Mouse (Mus musculus) retina, postnatal 7 days (tissue): ENCODE measurements around the gene Rgs7.

ENCODE experiments used
- DNase-seq: peaks from one replicate; pipeline ENCODE4 v3.0.0-alpha.2; 2012; ENCODE audit warnings: low read depth, low spot score

Rgs7 gene

DNA sequence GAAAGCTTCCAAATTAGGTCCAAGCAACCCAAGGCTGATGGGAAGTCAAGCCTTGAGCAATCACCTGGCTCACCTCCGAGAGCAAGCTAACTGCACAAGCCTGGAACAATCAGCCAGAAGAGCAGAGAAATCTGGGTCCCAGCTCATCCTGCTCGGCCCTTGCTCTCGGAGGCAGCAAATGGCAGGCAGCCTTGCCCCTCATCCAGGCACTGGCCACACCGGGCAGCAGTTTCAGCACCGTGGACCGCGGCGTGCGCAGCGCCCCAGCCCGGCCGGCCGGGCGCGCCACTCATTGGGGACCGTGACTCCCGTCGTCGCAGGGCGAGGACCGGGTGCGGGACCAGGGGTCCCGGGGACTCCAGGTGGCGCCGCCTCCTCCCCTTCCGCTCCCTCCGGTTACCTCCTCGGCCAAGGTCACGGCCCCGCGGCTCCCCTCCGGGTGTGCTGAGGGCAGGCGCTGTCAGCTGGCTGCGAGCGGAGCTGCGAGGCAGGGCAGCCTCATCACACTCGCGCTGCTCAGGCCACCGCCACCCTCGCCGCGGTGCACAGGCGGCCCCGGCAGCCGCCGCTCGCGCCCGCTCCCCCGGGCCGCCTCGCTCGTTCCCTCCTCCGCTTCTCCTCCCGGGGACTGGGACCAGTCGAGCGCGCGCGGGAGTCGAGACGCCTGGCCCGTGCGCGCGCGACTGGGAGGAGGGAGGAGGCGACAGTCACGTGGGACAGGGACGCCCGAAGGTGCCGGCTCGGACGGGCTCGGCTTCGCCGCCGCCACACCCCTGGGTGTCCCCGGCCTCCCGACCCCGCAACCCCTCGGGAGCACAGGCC is at the start of gene Rgs7:
TSS of gene Rgs7 (minus strand) at position 640 of the 822 bp plus-strand sequence.
- peak; percentile 52 for DNase-seq

DNA sequence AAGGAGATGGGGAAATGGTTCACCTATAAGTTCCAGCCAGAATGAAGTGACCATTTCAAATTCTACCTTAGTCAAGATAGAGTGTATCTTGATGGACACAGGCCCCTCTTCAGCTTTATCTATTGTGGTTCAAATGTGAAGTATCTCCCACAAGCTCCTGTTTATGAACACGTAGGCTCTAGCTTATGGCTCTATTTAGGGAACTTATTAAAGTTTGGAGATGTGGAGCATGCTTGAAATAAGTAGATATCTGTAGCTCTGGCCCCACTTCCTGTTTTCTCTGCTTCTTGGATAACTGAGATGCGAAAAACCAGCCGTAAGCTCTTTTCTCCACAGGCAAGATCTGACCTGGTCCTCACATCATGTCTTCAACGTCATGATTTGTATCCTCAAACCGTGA is 48.4 kb upstream of the Rgs7 start:
- no peak for DNase-seq

DNA sequence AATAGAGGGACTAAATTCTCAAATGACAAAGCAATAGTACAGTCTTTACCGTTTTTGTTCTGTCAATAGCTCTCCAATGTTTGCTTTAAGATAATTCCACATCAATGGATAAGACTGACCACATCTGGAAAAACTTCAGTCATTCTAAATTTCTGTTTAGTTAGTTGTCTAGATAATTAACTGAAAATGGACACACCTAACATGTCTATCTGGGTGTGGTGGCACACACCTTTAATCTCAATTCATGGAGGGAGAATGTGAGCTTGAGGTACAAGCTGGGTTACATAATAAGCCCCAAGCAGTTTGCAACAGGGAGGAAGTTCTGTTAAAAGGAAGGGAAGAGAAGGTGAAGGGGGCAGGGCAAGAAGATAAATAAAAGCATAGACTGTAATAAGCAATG is 45.0 kb upstream of the Rgs7 start:
- DNase-seq, result no peak

DNA sequence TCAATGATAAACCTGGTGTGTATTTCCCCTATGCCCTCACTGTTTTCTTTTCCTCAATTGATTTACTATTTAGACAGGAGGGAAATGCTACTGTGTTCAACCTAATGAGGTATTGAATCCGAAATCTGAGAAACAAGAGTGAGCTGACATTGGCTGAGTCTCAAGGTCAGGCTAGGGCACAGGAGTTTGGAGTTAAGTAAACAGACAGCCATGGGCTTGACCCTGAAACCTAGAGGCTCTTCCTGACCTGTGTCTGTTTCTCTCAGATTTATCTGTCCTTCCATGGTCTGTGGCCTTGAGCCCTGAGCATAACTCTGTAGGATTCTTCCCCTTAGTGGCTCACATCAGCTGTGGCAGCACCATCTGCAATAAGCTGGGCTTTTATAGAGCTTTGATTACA is 37.6 kb upstream of the Rgs7 start:
- no peak for DNase-seq

DNA sequence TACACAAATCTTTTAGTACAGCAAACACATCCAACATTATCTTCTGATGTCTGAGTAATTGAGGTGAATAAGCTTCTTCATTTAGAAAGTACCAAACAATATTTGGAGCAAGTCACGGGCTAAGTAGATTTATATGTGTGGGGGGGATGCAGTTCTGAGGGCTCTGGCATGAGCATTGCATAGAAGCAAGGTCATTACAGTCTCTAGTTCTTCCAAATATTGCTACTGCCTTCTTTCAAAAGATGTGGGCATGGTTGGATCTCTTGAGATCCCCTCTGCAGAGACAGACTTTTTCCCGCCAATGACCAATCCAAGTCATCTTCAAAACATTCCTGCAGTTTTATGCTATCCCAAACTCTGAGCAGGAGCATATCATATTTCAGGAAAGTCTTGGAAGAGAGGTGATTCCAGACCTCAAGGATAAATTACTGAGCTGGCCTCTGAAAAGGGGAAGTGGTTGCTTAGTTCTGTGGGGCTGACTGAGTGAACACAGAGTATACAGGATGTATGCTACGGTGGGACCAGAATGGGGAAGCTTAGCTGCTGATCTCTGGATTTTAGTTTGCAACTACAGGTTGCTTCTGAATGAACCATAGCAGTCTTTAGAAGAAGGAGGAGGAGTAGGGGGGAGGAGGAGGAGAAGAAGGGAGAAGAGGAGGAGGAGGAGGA is 32.5 kb upstream of the Rgs7 start:
- DNase-seq, result no peak

DNA sequence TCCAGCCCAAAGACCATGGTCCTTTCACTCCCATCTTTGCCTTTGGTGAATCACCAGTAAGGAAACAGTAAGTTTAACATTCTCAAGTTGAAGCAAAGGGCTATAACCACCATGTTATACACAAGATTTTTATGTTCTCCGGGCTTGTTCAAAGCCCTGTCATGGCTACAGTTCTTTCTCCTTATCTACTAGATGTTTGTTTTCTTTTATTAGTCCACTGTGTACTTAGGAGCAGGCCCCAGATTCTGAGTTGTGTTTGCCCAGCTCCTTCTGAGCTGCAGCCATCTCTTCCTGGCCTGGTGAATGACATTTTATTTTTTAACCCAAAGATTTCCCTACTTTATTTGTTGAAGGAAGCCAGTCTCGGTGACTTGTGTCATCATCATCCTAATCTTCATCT is 31.3 kb upstream of the Rgs7 start:
- no peak for DNase-seq

DNA sequence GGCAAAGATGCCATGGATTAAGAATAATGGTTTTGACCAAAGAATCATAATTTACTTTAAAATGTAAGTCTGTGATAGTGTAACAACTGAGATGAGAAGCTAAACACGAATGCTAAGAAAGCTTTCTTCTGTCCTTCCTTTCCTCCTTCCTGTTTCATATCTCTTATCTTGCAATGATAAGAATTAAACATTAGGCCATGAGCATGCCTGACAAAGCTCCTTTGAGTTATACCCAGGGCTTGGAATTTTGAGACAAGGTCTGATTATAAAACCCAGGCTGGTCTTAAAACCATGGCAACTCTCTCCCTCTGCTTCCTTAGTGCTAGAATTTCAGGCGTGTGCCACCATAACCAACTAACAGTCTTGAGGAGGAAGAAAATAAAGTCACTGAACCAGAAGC is 22.2 kb upstream of the Rgs7 start:
- DNase-seq, result no peak

DNA sequence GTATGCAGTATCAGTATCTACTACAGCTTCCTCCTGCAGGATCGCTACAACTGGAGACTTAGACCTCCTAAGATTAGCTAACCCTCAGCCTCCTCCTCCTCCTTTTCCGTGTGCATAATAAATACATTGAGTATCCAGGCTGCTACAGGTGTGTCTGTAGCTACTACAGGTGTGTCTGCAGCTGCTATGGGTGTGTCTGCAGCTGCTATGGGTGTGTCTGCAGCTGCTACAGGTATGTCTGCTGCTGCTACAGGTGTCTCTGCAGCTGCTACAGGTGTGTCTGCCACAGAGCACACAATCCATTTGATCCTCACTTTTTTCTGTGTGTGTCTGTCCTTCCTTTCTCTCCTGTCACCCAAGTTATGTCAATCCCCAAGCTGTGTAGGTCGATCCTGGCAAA is 19.9 kb upstream of the Rgs7 start:
- no peak for DNase-seq

DNA sequence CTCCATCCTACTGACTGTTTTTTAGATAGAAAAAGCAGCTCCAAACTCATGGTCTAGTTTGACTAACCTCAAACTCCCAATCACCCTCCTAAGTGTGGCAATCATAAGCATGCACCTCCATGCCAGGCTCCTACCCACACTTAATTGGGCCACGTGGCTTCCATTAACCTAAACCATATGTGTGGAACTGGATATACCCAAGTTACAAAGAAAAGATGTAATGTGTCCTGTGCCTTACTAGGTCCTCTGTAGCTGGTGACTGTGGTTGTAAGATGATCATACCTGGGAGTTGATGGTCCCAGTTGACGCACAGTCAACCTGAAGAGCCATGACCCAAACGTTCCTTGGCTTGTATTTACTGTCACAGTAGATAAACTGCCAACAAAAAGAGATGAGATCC is 17.7 kb upstream of the Rgs7 start:
- DNase-seq, result no peak

DNA sequence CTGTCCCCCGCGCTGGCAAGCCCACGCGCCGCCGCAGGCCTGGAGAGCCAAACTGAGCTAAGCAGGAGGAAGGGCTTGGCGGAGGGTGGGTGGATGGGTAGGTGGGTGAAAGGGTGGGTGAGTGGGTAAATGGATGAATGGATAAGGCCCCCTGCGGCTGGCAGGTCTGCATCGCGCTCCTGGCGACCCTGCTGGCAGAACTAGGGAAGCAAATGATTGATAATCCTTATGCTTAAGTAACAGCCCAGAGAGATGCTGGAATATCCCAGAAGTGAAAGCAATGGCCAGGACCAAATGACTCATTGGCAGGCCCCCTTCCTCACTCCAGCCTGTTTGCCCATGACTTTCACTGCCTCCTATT is 363 bp upstream of the Rgs7 start:
- DNase-seq, result no peak

DNA sequence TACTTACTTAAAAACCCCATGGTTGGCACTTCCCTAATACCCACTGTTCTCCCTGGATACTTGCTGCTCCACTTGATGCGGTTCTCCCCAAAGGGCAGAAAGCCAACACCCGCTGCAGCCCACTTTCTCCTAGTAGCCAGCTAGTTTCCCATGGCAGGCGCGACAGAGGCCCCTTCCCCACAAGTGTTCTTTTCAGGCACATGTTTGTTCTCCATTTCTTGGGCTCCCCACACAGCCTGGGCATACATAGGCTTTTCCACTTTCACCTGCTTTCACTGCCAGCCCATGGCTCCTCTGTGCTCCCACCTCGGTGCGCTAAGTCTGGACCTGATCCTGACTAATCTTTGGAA is 814 bp downstream of the Rgs7 start:
- DNase-seq, result no peak

DNA sequence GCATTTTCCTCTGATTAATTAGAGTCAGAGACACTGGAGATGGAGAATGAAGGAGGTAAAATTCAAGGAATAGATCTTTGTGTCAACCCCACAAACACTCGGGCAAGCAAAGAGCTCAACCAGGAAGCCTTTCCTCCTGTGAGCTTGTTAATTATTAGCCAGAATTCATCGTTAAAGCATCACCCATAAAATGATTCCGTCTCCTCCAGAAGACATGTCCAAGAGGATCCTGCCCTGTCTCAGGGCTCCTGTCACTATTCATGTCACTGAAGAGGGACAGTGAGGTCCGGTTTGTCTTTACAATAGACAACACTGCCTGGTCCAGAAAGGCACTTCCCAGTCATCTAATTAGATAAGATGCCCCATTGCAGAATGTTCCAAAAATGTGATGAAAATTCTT is 7.2 kb downstream of the Rgs7 start:
- DNase-seq, result no peak

DNA sequence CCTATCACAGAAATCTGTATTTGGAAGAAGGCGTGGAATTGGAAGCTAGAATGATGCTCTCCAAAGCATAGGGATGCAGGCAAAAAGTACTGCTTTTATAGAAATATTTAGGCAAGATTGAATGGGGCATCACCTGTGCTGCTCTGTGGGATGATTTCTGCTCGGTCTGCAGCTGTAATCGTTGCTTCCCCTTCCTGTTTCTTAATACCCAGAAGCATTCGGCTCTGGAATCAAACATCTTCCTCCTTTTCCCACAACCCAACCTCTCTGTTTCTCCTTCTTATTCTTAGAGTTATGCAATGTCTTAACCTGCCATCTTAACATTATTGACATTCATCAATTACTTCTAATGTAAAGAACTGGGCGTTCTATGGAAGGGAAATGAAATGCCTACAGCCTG is 19.2 kb downstream of the Rgs7 start:
- DNase-seq, result no peak

DNA sequence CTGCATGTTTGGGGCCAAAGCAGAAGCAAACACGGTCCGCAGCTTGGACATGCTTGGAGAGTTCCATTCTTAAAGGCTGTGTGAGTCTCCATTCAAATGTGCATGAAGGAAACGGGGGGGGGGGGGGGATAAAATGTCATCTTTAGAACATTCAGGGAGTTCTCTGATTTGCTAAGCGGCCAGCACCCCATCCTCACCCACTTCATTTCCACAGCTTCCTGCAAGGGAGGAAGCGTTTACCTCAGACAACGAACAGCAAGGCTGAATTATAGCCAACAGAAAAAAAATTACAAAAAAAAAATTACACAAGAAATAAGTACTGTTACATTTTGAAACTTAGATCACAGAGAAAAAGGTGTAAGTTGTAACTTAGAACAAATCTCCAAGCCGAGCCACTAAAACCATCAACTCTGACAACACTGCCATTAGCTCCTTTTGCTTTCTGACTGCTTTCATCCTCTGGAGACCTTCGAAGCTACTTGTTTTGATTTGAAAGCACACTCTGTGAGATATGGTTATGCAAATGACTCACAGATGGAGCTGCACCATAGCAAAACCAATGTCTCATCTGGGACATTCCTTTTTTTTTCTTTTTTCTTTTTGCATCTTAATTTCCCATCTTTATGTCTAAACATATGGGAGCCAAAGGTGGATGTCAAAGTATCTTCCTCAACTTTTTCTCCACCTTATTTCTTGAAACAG is 23.1 kb downstream of the Rgs7 start:
- DNase-seq, result no peak

DNA sequence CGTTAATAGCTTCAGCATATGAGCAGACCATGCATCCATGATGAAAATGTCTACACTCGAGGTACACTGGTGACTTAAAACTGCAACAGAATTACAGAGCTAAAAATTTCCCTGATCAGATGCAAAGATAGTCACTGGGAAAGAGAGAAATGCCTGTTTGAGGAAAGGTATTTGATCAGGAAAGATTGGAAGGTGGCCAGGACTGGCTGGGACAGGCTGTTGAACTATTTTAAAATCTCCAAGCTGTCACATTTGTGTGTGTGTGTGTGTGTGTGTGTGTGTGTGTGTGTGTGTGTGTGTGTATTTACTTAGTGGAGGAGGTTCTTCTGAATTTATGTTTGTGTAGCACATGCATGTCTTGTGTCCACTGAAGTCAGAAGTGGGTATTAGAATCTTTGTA is 27.7 kb downstream of the Rgs7 start:
- no peak for DNase-seq

DNA sequence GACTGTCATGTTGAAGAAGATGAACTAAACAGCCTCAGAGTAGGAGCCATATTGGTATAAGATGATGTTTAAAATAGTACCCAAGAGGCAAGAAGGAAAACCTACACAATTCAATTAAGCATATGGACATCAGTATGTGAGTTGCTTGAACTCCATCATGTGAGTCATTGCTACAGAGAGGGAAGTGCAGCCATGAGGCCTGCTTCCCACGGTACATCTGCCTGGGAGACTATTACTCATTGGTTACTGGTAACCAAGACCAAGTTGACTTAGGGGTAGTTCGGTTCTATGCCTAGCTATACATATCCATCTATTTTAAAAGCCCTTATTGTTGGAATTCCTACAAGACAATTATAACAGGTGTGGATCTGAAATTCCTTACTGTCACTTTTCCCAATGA is 29.9 kb downstream of the Rgs7 start:
- DNase-seq, result no peak

DNA sequence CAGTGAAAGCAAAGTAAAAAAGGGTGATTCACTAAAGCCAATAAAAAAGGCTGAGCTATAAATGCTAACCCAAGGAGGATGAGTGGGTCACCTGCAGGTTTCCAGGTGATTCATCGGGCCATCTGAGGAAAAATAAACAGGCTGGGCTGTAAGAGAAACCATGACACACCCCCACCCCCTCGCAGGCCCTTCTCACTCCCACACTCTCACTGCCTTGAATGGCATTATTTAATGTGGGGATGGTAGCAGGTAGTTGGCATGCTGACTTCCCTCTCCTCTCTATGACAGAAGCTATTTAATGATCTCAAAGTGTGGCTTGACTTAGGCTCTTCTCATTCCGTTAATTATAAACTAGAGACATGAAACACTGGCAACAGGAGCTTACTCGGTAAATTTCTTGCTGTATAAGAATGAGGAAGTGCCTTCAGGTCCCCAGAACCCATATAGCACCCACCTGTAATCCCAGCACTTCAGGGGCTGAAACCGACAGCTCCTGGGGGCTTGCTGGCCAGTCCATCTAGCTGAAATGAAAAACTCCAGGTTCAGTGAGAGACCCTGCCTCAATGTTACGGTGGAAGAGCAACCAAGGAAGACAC is 38.2 kb downstream of the Rgs7 start:
- no peak for DNase-seq

DNA sequence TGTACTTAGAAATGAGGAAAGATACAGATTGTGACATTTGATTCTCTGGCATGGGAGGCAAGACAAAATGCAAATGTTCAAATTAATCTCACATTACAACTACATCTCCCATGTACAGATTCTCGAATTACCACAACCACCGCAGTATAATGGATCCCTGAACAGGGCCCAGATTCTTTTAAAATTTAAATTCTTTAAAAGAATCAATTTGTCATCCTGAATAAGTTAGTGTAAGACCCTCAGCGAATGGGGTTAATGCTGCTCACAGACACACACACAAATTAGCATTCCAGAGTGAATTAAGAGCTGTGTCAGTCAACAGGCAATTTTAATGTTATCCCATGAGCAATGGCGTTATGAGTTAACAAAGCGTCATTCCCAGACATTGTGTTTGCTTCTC is 44.3 kb downstream of the Rgs7 start:
- no peak for DNase-seq

DNA sequence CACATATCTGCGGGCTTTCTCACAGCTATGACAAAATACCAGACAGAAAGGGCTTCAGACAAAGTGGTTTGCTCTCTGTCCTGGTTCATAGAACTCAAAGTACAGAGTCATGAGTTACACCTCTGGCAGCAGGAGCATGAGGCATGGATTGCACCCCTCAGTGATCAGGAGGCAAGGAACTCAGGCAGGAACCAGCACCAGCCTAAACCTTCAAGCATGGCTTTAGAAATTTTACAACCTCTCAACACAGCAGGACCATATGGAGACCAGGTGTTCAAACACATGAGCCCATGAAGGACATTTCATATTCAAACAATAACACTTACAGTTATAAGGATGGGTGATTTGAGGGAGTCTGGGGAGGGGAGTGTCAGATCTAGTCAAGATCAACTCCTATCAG is 49.4 kb downstream of the Rgs7 start:
- no peak for DNase-seq

DNA sequence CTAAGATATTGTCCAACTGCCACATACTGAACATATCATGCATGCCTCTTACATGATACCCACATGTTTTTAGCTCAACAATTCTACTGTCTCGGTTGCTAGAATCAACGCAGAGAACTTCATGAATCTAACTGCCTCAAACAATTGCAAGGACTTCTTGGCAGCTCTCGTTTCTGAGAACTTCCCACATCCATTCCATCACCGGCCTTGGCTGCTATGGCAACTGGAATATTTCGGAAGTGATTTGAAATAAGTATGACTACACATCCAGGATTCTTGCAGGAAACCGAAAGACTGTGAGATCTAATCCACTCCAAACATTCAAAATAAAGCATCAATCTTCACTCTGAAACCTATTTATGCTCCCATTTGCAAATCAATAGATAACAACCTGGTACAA is 50.3 kb downstream of the Rgs7 start:
- DNase-seq, result no peak

DNA sequence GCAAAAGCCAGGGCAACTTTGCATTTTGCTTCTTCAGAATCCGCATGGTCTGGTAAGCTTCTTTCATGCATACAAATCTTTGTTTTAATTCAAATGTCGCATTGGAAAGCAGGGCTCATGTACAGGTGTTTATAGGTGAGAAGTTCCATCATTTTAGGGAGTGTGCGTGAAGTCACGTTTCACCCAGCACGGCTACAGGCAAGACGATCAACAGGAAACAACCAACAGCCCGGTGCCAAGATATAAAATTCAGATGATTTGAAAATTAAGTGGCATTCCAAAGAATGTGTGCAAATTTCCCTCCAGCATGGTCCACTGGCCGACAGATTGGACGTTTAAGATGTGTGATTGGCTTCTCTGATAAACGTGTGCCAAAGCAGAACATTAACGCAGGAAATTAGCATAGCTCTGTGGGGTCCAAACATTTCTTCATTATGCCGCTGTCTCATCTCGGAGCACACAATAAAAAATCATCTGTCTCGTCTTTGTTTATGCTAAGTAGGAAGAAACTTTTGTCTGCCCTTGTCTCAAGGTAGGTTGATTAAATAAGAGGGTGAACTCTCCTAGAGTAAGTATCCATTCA is 58.6 kb downstream of the Rgs7 start:
- DNase-seq, result no peak

DNA sequence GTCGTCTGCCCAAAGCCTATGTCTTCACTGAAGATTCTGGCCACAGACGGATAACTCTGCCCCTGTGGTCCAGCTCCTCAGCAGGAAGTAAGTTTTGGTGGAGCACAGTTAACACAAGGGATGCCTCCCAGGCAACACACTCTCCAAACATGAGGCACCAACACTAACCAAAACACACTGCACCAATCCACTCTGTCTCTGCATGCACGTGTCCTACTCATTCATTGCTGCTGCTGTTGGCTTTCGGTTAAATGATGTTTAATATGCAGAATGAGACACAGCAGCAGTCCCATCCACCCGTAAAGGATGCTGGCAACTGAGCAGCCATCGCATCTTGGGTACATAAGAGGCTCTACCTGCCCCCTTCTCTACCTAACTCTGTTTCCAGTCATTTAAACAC is 59.2 kb downstream of the Rgs7 start:
- DNase-seq, result no peak
